Mouse (Mus musculus): ENCODE results near the gene Tmem40.

Tmem40 gene

DNA sequence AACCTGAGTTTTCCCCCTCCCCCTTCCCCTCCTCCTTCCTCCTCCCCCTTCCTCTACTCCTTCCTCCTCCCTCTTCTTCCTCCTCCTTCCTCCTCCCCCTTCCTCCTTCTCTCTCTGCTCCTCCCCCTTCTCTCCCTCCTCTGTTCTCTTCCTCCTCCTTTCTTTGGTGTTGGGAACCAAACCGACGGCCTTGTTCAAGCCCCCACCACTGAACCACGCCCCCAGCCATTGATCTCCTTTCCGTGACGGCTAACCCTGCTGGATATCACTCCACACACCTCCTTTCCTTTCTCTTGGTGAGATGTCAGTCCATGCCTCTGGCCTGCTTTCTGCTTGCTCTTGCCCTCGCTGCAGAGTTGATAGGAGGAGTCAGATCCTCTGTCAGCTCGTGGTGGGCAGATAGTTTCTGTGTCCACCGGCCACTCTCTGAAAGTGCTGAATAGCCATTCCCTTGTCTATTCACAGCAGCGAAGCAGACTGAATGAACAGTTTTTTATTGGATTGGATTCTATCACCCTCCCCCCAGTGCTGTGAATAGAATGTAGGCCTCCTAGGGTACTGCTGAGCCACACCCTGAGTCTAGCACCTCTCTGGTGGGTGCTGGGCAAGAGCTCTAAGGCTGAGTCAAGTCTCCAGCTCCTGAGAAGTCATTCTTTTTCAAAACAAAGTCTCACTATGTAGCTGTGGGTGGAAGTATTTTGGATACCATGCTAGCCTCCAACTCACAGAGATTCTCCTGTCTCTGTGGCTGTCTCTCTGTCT lies at the start of gene Tmem40:
TSS of gene Tmem40 (minus strand) at position 416 of the 762 bp plus-strand sequence.
- peak; percentile 16 for DNase-seq (ENCODE audit: low spot score)

DNA sequence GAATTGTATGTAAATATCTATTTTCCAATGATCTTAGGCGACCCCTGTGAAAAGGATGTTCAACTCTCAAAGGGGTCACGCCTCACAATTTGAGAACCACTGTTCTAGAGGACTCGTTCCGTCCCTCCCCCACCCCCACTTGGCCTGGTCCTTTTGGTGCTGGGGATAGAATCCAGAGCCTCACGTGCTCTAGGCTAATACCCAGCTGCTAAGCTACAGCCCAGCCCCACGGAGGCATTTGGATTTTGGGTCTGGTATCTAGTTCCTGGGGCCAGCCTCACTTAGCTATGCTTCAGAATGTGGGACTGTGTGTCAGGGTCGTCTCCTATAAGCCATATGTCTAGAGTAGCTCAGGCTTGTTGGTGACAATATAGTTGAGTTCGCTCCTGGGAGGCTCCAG lies 49.4 kb upstream of the Tmem40 start:
- no peak for DNase-seq (ENCODE audit: low spot score)

DNA sequence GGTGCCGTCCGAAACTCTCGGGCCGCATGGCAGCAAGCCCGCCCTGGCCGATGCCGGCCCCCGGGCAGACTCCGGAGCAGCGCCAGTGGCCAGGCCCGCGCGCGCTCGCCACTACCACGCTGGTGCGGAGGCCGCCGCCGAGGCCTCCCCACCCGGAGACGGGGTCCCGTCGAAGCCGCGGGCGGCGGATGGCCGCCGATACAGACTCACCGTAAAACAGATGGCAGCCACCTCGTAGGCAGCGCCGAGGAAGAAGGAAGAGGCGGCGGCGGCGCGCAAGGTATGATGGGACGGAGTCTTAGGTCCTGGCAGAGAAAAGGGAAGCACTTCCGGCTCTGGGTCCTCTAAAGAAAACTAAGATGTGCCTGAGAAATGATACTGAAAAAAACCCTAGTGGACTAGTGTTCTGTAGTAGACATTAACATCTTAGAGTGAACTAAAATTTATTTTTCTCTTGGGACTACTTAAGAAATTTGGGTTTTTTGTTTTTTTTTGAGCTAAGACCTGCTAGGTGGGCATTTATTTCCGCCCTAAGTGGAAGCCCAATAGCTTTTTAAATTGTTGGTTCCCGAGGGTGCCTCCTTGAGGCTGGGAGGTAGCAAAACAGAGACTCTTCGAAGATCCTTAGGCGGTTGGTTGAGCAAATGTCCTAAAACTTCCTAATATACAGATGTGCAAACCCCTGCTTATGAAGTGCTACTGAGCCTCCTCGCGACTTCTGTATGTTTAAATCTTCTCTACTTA lies 46.5 kb upstream of the Tmem40 start, which contains the start of gene Rpl32:
TSS of gene Rpl32 (minus strand) at position 260 of the 744 bp plus-strand sequence.
- DNase-seq (ENCODE audit: low spot score) = peak; percentile 82

DNA sequence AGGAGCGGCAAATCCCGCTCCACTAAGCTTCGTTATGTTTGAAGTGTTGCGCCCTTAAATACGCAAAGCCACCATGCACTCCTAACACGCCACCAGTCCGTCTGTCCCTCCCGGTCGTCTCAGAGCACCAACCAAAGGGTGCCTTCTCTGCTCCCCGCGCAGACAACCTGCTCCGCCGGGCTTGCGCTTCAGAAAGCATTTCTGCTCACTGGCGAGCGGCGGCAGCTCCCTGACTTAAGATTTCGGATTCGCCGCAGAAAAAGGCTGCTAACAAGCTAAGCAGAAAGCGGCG lies 45.9 kb upstream of the Tmem40 start:
- DNase-seq (ENCODE audit: low spot score) = no peak

DNA sequence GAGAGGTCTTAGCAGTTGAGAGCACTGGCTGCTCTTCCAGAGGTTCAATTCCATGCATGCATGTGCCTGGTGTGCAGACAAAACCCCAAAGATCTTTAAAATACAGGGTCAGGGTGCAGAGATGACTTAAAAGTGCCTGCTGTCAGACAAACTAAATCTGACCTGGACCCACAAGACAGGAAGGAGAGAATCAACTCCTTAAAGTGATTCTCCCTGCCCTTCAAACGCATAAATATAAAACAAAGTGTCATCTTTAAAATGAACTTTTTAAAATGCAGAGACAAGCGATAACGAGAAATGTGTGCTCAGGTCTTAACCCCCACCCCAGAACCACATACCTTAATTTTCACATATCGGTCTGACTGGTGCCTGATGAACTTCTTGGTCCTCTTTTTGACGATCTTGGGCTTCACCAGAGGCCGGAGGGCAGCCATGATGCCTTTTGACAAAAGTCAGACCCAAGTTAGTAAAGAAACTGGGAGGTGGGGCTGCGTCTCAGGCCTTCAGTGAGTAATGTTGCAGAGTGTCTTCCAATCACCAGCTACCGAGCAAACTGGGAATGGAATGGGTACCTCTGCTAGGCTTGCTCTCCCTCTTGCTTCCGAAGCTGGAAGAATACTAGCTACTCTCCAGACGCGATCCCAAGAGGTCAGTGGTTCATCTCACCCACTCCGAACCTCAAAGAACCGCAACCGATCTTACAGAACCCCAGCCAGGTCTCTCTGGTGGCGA lies 45.4 kb upstream of the Tmem40 start:
- DNase-seq (ENCODE audit: low spot score) = no peak

DNA sequence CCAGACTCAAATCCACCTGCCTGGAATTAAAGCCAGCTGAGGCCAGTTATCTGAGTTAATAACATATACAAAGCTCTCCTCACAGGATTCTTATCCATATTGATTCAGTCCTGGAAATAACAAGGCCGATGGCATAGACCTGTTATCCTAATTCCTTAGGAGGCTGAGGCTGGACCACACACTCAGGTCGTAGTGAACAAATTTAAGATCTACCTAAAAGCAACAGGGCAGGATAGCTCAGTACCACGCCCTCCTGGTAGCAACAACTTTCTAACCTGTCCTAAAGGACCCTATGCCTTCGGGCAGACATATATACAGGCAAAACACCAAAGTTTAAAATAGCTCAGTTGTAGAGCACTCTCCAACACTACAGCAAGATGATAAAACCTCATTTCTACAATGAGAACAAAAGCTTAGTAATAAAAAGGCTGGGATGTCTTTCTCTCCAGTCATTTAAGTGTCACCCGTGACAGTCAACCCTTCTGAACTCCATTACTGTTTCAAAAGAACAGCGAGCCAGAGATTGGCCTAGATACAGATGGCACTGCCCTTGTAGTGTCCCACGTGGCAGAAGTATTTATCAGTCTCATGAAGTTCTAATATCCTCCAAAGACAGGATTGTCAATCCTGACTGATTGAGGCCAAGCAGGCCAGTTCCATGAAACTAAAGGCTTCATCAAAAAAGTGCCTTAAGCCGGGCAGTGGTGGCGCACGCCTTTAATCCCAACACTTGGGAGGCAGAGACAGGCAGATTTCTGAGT lies 42.4 kb upstream of the Tmem40 start:
- no peak for DNase-seq (ENCODE audit: low spot score)

DNA sequence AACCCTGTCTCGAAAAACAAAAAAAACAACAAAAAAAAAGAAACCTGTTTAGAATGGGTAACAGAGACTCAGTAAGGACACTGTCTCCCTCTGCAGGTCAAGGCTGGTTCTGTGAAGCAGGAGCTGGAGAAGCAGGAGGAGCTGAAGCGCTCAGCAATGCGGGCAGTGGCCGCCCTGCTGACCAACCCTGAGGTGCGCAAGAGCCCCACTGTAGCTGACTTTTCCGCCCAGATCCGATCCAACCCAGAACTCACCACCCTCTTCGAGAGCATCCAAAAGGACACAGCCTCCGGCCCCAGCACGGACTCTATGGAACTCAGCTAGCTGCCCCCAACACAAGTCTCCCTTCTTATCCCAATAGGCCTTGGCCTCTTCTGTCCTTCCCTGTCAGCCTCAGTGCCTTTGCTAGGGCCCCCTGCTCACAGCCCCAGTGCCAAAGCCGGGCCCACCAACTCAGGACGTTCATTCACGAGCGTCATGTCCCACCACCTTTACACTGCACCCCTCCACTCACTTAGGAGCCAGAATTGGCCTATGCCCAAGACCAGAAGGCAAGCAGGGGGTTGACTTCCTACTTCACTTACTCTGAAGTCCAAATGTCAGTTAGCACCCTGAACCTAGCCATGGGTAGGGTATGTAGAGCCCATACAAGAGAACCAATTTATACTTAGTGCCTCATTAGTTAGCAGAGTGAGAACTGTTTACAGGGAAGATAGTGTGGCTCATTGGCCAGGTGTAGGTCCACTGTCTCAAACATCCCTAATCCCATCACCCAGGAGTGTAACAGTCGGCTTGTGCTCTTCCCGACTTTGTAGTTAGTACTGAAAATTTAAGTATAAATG lies 41.6 kb upstream of the Tmem40 start:
- peak; percentile 69 for DNase-seq (ENCODE audit: low spot score)

DNA sequence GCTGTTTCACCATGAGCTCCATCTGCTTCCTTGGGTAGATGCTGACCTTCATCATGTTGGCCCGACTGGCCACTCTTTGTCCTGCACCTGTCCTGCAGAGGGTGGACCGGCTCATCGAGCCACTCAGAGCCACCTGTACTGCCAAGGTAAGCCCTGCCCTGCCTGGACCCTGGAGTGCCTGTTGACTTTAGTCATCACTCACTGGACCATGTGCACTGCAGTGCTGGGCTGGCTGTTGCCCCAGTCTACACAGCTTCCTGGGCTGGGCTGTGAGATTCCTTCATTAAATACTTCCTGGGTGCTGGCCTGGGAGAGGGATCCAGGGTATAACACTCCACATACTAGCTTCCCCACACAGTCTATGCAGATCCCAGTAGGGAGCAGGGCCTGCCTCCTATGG lies 39.6 kb upstream of the Tmem40 start:
- DNase-seq (ENCODE audit: low spot score) = no peak

DNA sequence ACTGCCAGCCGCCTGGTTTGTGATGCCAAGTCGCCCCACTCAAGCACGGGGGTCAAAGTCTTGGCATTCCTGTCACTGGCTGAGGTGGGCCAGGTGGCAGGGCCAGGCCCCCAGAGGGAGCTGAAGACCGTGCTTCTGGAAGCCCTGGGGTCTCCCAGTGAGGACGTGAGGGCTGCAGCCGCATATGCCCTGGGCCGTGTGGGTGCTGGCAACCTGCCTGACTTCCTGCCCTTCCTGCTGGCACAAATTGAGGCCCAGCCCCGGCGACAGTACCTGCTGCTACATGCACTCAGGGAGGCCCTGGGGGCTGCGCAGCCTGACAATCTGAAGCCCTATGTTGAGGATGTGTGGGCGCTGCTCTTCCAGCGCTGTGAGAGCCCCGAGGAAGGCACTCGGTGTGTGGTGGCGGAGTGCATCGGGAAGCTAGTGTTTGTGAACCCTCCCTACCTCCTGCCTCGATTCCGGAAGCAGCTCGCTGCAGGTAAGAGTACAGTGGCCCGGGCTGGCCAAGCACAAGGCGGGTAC lies 30.5 kb upstream of the Tmem40 start:
- DNase-seq (ENCODE audit: low spot score) = peak; percentile 41

DNA sequence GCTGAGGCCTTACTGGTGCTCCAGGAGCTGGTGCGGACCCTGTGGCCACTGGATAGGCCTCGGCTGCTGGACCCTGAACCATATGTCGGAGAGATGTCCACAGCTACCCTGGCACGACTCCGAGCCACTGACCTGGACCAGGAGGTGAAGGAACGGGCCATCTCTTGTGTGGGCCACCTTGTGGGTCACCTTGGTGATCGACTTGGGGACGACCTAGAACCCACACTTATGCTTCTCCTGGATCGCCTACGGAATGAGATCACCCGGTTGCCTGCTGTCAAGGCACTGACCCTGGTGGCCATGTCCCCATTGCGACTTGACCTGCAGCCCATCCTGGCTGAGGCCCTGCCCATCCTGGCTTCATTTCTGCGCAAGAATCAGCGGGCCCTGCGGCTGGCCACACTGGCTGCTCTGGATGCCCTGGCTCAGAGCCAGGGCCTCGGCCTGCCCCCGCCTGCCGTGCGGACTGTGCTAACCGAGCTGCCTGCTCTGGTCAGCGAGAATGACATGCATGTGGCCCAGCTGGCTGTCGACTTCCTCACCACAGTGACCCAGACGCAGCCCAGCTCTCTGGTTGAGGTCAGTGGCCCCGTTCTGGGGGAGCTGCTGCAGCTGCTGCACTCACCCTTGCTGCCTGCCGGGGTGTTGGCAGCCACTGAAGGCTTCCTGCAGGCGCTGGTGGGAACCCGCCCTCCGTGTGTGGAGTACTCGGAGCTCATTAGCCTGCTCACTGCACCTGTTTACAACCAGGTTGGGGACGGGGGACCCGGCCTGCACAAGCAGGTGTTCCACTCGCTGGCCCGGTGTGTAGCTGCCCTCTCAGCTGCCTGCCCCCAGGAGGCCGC lies 29.9 kb upstream of the Tmem40 start:
- peak; percentile 26 for DNase-seq (ENCODE audit: low spot score)

DNA sequence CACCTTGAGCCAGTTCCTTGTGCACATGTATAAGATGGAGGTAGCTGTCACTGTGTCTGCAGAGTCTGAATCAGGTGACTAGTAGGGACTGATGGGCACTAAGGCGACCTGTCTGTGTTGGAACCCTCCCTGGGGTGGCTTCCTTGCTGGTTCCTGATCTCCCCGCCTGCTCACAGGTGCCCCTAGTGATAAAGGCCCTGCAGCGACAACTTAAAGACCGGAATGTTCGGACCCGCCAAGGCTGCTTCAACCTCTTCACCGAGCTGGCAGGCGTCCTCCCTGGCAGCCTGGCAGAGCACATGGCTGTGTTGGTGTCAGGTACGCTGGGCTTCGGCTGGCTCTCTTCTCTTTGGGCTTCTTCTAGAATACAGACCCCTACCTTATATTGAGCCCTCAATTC lies 28.8 kb upstream of the Tmem40 start:
- DNase-seq (ENCODE audit: low spot score) = no peak

DNA sequence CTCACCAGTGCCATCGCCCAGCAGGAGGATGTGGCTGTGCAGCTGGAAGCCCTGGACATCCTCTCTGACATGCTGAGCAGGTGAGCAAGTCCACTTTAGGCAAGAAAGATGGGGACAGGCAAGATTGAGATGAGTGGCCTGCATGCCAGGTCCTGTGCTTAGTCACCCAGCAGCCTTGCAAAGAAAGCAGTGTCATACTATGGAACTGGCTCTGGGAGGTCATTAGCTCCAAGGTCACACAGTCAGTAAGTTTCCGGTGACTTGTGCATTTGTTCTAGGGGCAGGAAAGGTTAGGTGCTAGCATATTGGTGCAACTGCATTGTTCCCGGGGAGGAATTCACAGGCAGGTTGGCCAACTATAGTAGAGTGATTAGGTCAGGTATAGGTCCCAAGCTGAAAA lies 20.6 kb upstream of the Tmem40 start:
- DNase-seq (ENCODE audit: low spot score) = no peak

DNA sequence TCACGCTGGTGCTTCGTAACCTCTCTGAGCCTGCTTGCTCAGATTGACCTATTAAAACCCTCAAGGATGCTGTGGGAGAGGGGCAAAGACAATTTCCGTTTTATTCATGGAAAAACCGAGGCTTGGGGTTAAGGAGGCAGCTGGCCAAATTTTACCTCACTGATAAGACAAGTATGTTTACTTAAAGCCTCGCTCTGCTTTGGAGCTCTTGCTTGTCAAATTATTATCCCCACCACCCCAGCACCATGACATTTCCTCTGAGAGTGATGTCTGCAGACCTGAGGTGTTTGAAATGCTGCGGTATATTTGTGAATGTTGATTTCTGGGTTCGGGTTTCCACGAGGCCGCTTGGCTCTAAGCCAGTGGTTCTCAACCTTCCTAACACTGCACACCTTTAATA lies 14.2 kb upstream of the Tmem40 start:
- DNase-seq (ENCODE audit: low spot score) = no peak

DNA sequence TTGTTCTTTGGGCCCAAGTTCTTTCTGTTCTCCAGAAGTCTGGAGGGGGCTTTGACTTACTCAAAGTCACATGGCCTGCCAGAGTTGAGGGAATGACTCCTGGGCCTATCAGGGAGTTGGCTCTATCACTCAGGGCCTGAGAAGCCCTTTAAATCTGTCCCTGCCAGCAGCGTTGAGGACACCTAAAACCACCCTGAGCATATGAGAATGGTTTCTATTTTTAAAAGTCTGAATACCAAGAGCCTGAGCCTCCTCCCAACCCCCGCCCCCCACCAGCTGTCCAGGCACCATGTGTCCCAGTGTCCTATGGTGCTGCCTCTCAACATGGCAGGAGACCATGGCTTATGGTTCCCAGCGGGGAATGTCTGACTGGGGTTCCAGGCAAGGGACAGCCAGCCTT lies 13.6 kb upstream of the Tmem40 start:
- no peak for DNase-seq (ENCODE audit: low spot score)

DNA sequence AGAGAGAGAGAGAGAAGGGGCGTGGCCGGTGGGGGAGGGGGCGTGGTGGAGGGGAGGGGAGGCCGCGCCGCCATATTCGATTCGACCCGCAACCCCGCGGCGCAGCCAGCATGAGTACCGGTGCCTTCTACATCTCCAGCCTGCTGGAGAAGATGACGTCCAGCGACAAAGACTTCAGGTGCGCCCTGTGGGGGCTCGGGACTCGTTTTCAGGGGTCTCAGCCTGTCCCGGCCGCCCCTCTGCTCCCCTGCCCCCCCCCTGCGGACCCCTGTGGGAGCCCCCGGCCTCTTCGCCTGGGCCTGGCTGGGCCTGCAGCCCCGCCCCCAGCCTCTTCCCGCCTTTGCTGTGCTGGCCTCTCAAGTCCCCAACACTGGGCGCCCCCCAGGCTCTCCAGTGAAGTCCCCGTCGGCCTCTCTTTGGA lies 12.3 kb upstream of the Tmem40 start, which contains the start of gene Cand2:
TSS of gene Cand2 (plus strand) at position 38 of the 421 bp plus-strand sequence.
- DNase-seq (ENCODE audit: low spot score) = peak; percentile 64

DNA sequence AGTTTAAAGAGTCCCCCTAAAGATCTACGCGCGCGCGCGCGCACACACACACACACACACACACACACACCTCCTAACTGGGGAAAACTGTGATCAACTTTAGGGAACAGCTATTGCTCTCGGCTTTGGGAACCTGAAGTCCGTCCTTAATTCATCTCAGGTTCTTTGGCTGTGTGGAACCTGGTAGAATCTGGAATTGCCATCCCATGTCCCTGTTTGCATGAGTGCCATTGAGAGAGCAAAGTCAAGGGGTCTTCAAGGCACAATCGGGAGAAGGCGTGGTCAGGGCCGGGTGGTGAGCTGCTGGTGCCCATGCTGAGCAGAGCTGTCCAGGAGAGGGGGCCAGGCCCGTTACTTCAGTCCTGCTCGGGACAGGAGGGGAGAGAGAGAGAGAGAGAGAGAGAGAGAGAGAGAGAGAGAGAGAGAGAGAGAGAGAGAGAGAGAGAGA lies 11.8 kb upstream of the Tmem40 start:
- DNase-seq (ENCODE audit: low spot score) = peak; percentile 43

DNA sequence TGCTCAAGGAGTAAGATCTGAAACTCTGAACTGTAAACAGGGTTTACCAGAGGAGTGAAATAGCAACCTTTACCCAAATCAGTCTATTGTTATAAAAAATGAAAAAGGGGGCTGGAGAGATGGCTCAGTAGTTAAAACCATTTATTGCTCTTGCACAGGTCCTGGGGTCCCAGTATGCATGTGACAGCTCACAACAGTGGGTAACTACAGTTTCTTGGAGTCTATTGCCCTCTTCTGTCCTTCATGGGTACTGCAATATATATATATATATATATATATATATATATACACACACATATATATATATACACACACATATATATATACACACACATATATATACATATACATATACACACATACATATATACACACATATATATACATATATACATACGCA lies 10.4 kb upstream of the Tmem40 start:
- no peak for DNase-seq (ENCODE audit: low spot score)

DNA sequence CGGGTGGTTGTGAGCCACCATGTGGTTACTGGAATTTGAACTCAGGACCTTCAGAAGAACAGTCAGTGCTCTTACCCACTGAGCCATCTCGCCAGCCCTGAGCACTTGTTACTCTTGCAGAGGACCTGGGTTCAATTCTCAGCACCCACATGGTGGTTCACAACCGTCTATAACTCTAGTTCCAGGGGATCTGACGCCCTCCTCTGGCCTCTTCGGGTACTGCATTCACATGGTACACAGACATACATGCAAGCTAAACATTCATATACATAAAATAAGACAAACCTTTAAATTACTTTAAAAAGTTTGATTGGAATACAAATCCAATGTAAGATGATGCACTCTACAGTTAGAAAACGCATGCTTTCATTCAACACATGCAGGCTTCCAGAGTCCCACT lies 10.0 kb upstream of the Tmem40 start:
- no peak for DNase-seq (ENCODE audit: low spot score)

DNA sequence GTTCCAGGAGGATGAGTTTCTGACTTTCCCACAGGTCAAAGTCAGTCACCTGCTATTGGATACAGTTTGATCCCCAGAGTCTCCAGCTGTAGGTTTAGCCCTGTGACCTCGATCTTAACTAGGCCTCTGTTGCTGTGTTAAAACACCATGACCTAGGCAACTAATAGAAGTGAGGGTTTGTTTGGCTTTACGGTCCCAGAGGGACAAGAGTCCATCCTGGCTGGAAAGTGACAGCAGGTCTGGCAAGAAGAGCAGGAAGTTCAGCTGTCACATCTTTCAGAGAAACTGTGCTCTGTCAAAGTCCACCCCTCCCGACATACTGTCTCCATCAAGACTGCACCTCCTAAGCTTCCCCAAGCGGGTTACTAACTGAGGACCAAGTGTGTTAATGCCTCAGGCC lies 8.6 kb upstream of the Tmem40 start:
- DNase-seq (ENCODE audit: low spot score) = no peak

Measured in ovary, postnatal 36 days (tissue).